Comparison of ENCODE assay signal across 10 mouse cellular contexts in the genomic region with DNA sequence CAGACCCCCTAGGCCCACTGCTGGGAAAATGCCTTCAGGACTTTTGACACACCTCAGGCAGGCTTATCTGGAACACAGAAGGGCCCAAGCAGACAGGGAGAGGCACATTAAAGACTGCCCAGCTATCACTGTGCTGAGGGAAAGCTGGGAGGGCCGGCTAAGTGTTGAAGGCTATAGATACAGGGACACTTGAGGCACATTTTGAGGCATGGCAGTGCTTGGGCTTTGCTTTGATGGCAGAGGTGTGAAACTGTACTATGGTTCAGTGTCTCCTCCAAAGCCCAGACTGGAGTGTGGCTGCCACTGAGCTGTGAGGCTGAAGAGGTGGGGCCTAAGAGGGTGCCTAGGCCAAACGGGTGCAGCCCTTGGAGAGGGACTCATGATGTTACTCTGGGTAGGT. TPM values are rescaled to one million over a fixed set of nuclear protein-coding genes. Genes with fewer than 3 reads are reported as not detected.
DNase-seq lines count a peak whose midpoint lies in the region; ATAC-seq and TF ChIP-seq lines count a peak whose summit lies in the region.
"Had no signal": no experiment of that assay in that cellular context is flagged by ENCODE, and none has a peak within 500 bp of the region (broad histone marks: within the 10 kb centered on the region; RNA-seq: fewer than 3 reads in every experiment).

No protein-coding gene starts in this region.

- no peak overlapping the region for H3K9ac ChIP-seq in lung, postnatal 0 days (replicated peaks; ENCODE audit: low read depth)
- no peak overlapping the region for H3K9ac ChIP-seq in midbrain, embryonic 14.5 days (replicated peaks; ENCODE audit: low read length)

- peaks cover 67% of the 10 kb centered on the region for H3K4me1 ChIP-seq in heart, embryonic 10.5 days
- peaks cover 5% of the 10 kb centered on the region; the same call in 1 of the 2 replicates for H3K4me1 ChIP-seq in lung, postnatal 0 days (ENCODE audit: insufficient read depth, low read depth, low read length)
- peaks cover 21% of the 10 kb centered on the region for H3K4me1 ChIP-seq in midbrain, embryonic 14.5 days (ENCODE audit: control insufficient read depth, insufficient read depth, low read length)

- 19% methylated on average over 2 of the region's 2 CpGs for WGBS in heart, embryonic 10.5 days
- 36% methylated on average over 2 of the region's 2 CpGs for WGBS in lung, postnatal 0 days
- WGBS in midbrain, embryonic 14.5 days = 92% methylated on average over 2 of the region's 2 CpGs

- peak; percentile 38; the same call in 1 of the 2 replicates for ATAC-seq in lung, postnatal 0 days
- peak; percentile 73 for ATAC-seq in erythroid progenitor cell, adult 5-6 weeks (replicated peaks; ENCODE audit: low FRiP score, poor library complexity, severe bottlenecking)
- ATAC-seq in midbrain, embryonic 14.5 days (ENCODE audit: low FRiP score, low TSS enrichment) = no peak
- ATAC-seq: Patski had no signal

- peak overlapping the region; percentile 72; the same call in 1 of the 2 replicates for H3K27ac ChIP-seq in heart, embryonic 10.5 days
- no peak overlapping the region for H3K27ac ChIP-seq in lung, postnatal 0 days (ENCODE audit: low read length)
- 0 out of 2 replicates have a peak overlapping the region, but pooled peaks have one; percentile 34 for H3K27ac ChIP-seq in midbrain, embryonic 14.5 days (replicated peaks; ENCODE audit: low read depth, low read length)
- H3K27ac ChIP-seq: left cerebral cortex, adult 2 months had no signal

- H3K4me3 ChIP-seq in heart, embryonic 10.5 days = no peak overlapping the region
- no peak overlapping the region for H3K4me3 ChIP-seq in lung, postnatal 0 days (ENCODE audit: low read depth, low read length)
- no peak overlapping the region for H3K4me3 ChIP-seq in midbrain, embryonic 14.5 days (replicated peaks; ENCODE audit: low read depth, low read length)
- H3K4me3 ChIP-seq: left cerebral cortex, adult 2 months had no signal

- TF ChIP-seq EP300 in lung, postnatal 0 days (IDR thresholded peaks at IDR 0.05) = no peak

- peaks cover 75% of the 10 kb centered on the region for H3K27me3 ChIP-seq in heart, embryonic 10.5 days (ENCODE audit: insufficient read depth, poor library complexity, severe bottlenecking)
- no peaks in the 10 kb centered on the region for H3K27me3 ChIP-seq in lung, postnatal 0 days (replicated peaks; ENCODE audit: insufficient read depth, low read length)
- no peaks in the 10 kb centered on the region for H3K27me3 ChIP-seq in midbrain, embryonic 14.5 days (ENCODE audit: control insufficient read depth, insufficient read depth, low read length)
- H3K27me3 ChIP-seq: Patski had no signal

- TF ChIP-seq CTCF in lung, postnatal 0 days (IDR thresholded peaks at IDR 0.05) = no peak

- peaks cover 3% of the 10 kb centered on the region; the same call in 1 of the 2 replicates for H3K36me3 ChIP-seq in heart, embryonic 10.5 days
- H3K36me3 ChIP-seq in lung, postnatal 0 days (ENCODE audit: insufficient read depth, low read length) = no peaks in the 10 kb centered on the region
- H3K36me3 ChIP-seq in midbrain, embryonic 14.5 days (ENCODE audit: control insufficient read depth, insufficient read depth, low read length) = peaks cover 6% of the 10 kb centered on the region; the same call in 1 of the 2 replicates

- H3K9me3 ChIP-seq in heart, embryonic 10.5 days = no peaks in the 10 kb centered on the region
- H3K9me3 ChIP-seq in lung, postnatal 0 days (ENCODE audit: low read length) = no peaks in the 10 kb centered on the region
- H3K9me3 ChIP-seq in midbrain, embryonic 14.5 days (ENCODE audit: control insufficient read depth, low read length) = no peaks in the 10 kb centered on the region

- intact Hi-C loops in heart, postnatal 10 days (cut with DNase I) = no loop called here

- peak; percentile 93 for DNase-seq in heart, embryonic 10.5 days (ENCODE audit: low spot score)
- DNase-seq in heart, postnatal 10 days = no peak
- DNase-seq in lung, postnatal 0 days (ENCODE audit: low spot score) = no peak
- no peak for DNase-seq in lung, adult 18-20 months
- DNase-seq in midbrain, embryonic 14.5 days = no peak
- no peak for DNase-seq in right cerebral cortex, postnatal 36 days (ENCODE audit: low spot score in 2 of 2)
- no peak for DNase-seq in retina, postnatal 1 day

- H3K4me2 ChIP-seq in lung, postnatal 0 days (replicated peaks; ENCODE audit: low read depth, low read length) = no peak overlapping the region
- no peak overlapping the region for H3K4me2 ChIP-seq in midbrain, embryonic 14.5 days (ENCODE audit: low read length)

RNA-seq across cellular contexts. Expression of gene Mvb12b, which starts 44.1 kb away (rescaled TPM):
- polyA plus RNA-seq in heart, embryonic 10.5 days (2016; fragmentation: Nextera tagmentation; extraction: Ambion mirVana) = 10.0 and 16.6 TPM in 2 replicates
- 10 to 100 TPM; 26.1 to 26.8 TPM for total RNA-seq in heart, postnatal 10 days (2021)
- 21.3 and 24.5 TPM in 2 replicates for polyA plus RNA-seq in lung, postnatal 0 days (2015; fragmentation: Nextera tagmentation; extraction: Ambion mirVana)
- total RNA-seq in erythroid progenitor cell, adult 5-6 weeks (2015; ENCODE audit: low replicate concordance) = 53.0 and 81.7 TPM in 2 replicates
- 37.1 and 56.7 TPM in 2 replicates for total RNA-seq in erythroid progenitor cell, adult 5-6 weeks (2017; ENCODE audit: low replicate concordance)
- 47.9 and 60.2 TPM in 2 replicates for polyA plus RNA-seq in midbrain, embryonic 14.5 days (2014; fragmentation: Nextera tagmentation; extraction: Ambion mirVana)
